Mouse (Mus musculus): Measurements from ENCODE around the gene Prex1.

DNA sequence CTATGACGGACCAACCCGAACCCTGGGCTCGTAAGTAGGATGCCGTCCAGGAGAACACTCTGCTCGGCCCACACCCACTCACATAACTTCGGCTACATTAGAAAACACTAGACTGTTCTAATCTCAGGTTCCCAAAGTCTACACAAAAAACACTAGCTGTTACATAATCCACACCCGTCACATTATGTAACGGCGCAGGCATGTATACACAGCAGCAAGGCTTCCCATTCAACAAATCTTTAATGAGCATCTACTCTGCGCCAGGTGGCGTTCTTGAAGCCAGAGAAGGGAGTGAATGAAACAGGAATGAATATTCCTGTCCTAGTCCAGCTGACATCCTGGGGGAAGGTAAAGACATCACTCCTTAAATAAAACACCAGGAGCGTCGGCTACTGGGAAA, 12.9 kb downstream of the Prex1 start:
- no peak for TF ChIP-seq CTCF (IDR thresholded peaks at IDR 0.05; ENCODE audit: low read depth)
- TF ChIP-seq EP300 (IDR thresholded peaks at IDR 0.05; ENCODE audit: low read depth): no peak
